Mouse (Mus musculus) heart, postnatal 0 days (tissue): ENCODE data around the gene Cecr2. TPM values are rescaled to one million over a fixed set of nuclear protein-coding genes. Genes with fewer than 3 reads are reported as not detected.

Experiments used
- ATAC-seq: fragments of 200-750 bp; cut with Nextera tagmentation; 2 replicates; pipeline ENCODE4 v1.8.0; 2017; ENCODE audit warnings: low read depth, moderate number of reproducible peaks, moderate library complexity; ENCODE audit not compliant: insufficient read depth
- DNase-seq: peaks from one replicate; pipeline ENCODE4 v3.0.0-alpha.2; 2016; ENCODE audit warnings: low spot score
- H3K27ac ChIP-seq: fragments of 300-500 bp; sonication (generic); 2 replicates; pipeline ENCODE4 v1.5.1; 2014; ENCODE audit warnings: low read depth, mild to moderate bottlenecking
- H3K27me3 ChIP-seq: fragments of 300-500 bp; sonication (generic); 2 replicates; pipeline ENCODE4 v1.6.1; 2014; ENCODE audit warnings: low read length, mixed read lengths; ENCODE audit not compliant: control insufficient read depth, insufficient read depth
- H3K36me3 ChIP-seq: fragments of 300-500 bp; sonication (generic); replicated peaks from 2 replicates; pipeline ENCODE4 v1.6.1; 2014; ENCODE audit warnings: low read length, mixed read lengths; ENCODE audit not compliant: control insufficient read depth, insufficient read depth
- H3K4me1 ChIP-seq: fragments of 300-500 bp; sonication (generic); 2 replicates; pipeline ENCODE4 v1.6.1; 2014; ENCODE audit warnings: antibody characterized with exemption; ENCODE audit not compliant: control insufficient read depth, insufficient read depth
- H3K4me2 ChIP-seq: fragments of 300-500 bp; sonication (generic); 2 replicates; pipeline ENCODE4 v1.6.1; 2014; ENCODE audit warnings: low read depth, mild to moderate bottlenecking, low read length, moderate library complexity
- H3K4me3 ChIP-seq: fragments of 300-500 bp; sonication (generic); 2 replicates; pipeline ENCODE4 v1.5.1; 2014; ENCODE audit warnings: low read depth, low read length
- H3K9ac ChIP-seq: fragments of 300-500 bp; sonication (generic); replicated peaks from 2 replicates; pipeline ENCODE4 v1.6.1; 2014; ENCODE audit warnings: low read depth, low read length, mixed read lengths
- H3K9me3 ChIP-seq: fragments of 300-500 bp; sonication (generic); replicated peaks from 2 replicates; pipeline ENCODE4 v1.6.1; 2016; ENCODE audit warnings: low read length; ENCODE audit not compliant: control insufficient read depth
- CTCF ChIP-seq: IDR thresholded peaks from 2 replicates; pipeline ENCODE4 v1.5.1; 2016; ENCODE audit warnings: antibody characterized with exemption, control low read depth, low read depth
- EP300 ChIP-seq: IDR thresholded peaks from 2 replicates; pipeline ENCODE4 v1.6.1; 2016; ENCODE audit warnings: antibody characterized with exemption, low read depth
- WGBS: fragments of 180-500 bp; shearing (Covaris S2); extraction: QIAGEN DNeasy Blood & Tissue Kit; methylation state at CpG from one replicate; pipeline ENCODE4 v1.1.7; 2014; 5-methylcytosine and 5-hydroxymethylcytosine counted together
- polyA plus RNA-seq: library from polyadenylated mRNA; unstranded; fragments of >200 nt; fragmentation: Nextera tagmentation; extraction: Ambion mirVana; gene quantifications from 2 replicates; pipeline ENCODE4 v1.2.1, GENCODE M21; 2015
- total RNA-seq: library from RNA; depleted of rRNA; stranded (reverse); fragments of >200 nt; gene quantifications from 2 replicates; pipeline ENCODE4 v1.2.3, GENCODE M21; 2014; ENCODE audit warnings: low replicate concordance

Cecr2 gene
- total and polyA plus RNA-seq, 2 experiments from 2014 or later = 0.87 to 5.8 TPM

DNA sequence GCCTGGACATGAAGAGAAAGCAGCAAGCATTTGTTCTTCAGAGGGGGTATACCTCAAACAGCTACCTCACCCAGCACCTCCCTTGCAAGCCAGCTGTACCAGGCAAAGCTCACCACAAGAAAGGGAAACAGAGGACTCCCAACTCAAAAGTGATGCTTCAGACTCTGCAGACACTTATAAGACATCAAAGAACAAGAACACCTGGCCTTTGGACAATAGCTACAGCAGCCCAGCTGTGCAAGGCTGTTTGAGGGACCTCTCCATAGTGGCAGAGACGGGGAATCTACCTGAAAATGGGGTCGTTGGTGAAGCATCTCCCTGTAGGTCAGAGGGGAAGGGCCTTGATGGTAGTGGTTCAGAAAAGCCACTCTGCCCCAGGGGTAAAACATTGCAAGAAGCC is 95.0 kb downstream of the Cecr2 start:
- Histone ChIP-seq H3K9me3 (no peaks in the 10 kb centered on the region), H3K9ac (no peak overlapping the region), H3K27ac (no peak overlapping the region), H3K27me3 (no peaks in the 10 kb centered on the region), H3K4me1 (no peaks in the 10 kb centered on the region), H3K4me2 (no peak overlapping the region), H3K36me3 (peaks cover 15% of the 10 kb centered on the region; the same call in 1 of the 2 replicates), H3K4me3 (no peak overlapping the region)
- ATAC-seq (no peak), DNase-seq (no peak)
- TF ChIP-seq EP300 (no peak), CTCF (no peak)
- WGBS = 73% methylated on average over 2 of the region's 2 CpGs

- 26% methylated on average over 1 of the region's 1 CpGs for WGBS
- TF ChIP-seq CTCF (no peak), EP300 (no peak)
Measured at GRCm38 (mm10) chr6:120769972-120770371, 103.8 kb downstream of the Cecr2 start.

DNA sequence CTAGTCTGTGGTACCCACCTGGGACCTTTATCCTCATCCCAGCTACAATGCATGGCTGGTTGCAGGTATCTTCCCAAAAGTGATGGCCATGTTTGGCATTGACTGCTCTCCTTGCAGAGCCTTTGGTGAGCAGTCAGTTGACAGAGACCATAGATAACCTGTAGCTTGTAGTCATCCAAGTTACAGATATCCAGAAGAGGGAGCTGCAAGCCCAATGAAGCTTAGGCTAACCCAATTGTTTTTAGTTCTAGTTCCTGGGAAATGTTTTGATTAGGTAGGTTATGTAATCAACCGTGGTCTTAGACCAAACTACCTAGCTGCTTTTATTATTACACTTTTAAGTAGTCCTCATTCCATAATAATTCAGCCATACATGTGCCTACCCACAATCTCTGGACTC is 105.2 kb downstream of the Cecr2 start:
- WGBS = 47% methylated on average over 1 of the region's 1 CpGs
- Histone ChIP-seq H3K4me1 (no peaks in the 10 kb centered on the region), H3K9me3 (no peaks in the 10 kb centered on the region), H3K36me3 (no peaks in the 10 kb centered on the region), H3K9ac (no peak overlapping the region), H3K27me3 (no peaks in the 10 kb centered on the region), H3K27ac (no peak overlapping the region), H3K4me3 (no peak overlapping the region), H3K4me2 (no peak overlapping the region)
- TF ChIP-seq CTCF (no peak), EP300 (no peak)
- ATAC-seq = no peak
- no peak for DNase-seq

More at GRCm38 (mm10) chr6:120769972-120770371, 103.8 kb downstream of the Cecr2 start:
- no peaks in the 10 kb centered on the region for H3K4me1 ChIP-seq
- ATAC-seq (no peak), DNase-seq (no peak)
- no peak overlapping the region for H3K4me2 ChIP-seq
- H3K4me3 ChIP-seq = no peak overlapping the region
- no peaks in the 10 kb centered on the region for H3K9me3 ChIP-seq
- H3K27ac ChIP-seq = no peak overlapping the region
- no peak overlapping the region for H3K9ac ChIP-seq
- H3K36me3 ChIP-seq = no peaks in the 10 kb centered on the region
- H3K27me3 ChIP-seq = no peaks in the 10 kb centered on the region

DNA sequence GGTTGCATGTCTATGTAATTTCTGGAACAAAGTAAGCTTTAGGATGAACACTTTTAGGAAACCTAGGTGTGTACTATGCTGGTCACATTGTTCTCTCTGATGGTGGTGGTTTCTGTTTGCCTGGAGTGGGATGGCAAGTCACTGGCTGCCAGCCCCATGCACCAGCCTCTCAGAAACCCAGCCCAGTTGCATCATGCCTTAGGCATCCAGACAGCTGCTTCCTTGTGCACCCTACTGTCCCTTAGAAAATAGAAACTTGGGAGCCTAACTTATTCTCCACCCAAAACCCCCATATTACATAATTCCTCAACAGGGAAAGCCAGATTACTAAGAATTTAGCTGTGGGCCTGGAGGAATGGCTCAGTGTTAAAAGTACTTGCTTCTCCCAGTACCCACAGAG is 105.9 kb downstream of the Cecr2 start:
- no peak overlapping the region for H3K9ac ChIP-seq
- no peaks in the 10 kb centered on the region for H3K9me3 ChIP-seq
- H3K36me3 ChIP-seq = no peaks in the 10 kb centered on the region
- TF ChIP-seq CTCF = no peak
- no peak for TF ChIP-seq EP300
- no peak for ATAC-seq
- H3K4me3 ChIP-seq = no peak overlapping the region
- no peaks in the 10 kb centered on the region for H3K27me3 ChIP-seq
- no peaks in the 10 kb centered on the region for H3K4me1 ChIP-seq
- H3K4me2 ChIP-seq = no peak overlapping the region
- no peak for DNase-seq
- no peak overlapping the region for H3K27ac ChIP-seq

- no peak for DNase-seq
- no peak for ATAC-seq
- no peaks in the 10 kb centered on the region for H3K36me3 ChIP-seq
- 67% methylated on average over 5 of the region's 5 CpGs for WGBS
- H3K4me3 ChIP-seq = no peak within 1 kb of the TSS
- no peaks in the 10 kb centered on the region for H3K4me1 ChIP-seq
- no peaks in the 10 kb centered on the region for H3K27me3 ChIP-seq
- no peak for TF ChIP-seq CTCF
- no peak for TF ChIP-seq EP300
- H3K9ac ChIP-seq = no peak within 1 kb of the TSS
- no peak within 1 kb of the TSS for H3K27ac ChIP-seq
- H3K9me3 ChIP-seq = no peaks in the 10 kb centered on the region
- H3K4me2 ChIP-seq = no peak within 1 kb of the TSS
Measured at GRCm38 (mm10) chr6:120773149-120773628, 107.0 kb downstream of the Cecr2 start, which contains the start of gene Slc25a18. TSS of gene Slc25a18 (plus strand) at chr6:120773578.

DNA sequence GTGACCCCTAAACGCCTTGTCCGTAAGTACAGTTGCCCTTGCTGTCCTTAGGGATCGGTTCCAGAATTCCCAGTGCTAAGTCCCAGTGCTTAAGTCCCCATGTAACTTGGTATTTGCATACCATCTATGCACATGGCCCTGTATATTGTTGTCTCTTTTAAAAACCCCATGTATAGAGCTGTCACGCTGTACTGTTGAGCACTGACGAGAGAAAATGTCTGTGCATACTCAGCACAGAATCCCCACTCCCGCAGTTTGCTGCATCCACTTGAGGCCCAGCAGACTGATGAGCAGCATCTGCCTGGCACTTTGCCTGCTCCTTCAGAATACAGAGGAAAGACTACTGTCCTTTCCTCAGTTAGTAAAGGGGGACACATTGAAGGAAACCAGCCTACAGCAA is 107.6 kb downstream of the Cecr2 start:
- no peak overlapping the region for H3K27ac ChIP-seq
- ATAC-seq (no peak), DNase-seq (no peak)
- no peaks in the 10 kb centered on the region for H3K4me1 ChIP-seq
- TF ChIP-seq EP300 (no peak), CTCF (no peak)
- H3K4me2 ChIP-seq = no peak overlapping the region
- H3K27me3 ChIP-seq = no peaks in the 10 kb centered on the region
- 80% methylated on average over 6 of the region's 6 CpGs for WGBS
- H3K9ac ChIP-seq = no peak overlapping the region
- H3K4me3 ChIP-seq = no peak overlapping the region
- H3K36me3 ChIP-seq = no peaks in the 10 kb centered on the region
- no peaks in the 10 kb centered on the region for H3K9me3 ChIP-seq
